Mouse (Mus musculus): ENCODE results near the gene Irx2. TPM values are rescaled to one million over a fixed set of nuclear protein-coding genes. Genes with fewer than 3 reads are reported as not detected.

The Irx2 gene
- polyA plus RNA-seq, 1 experiment from 2014 or later: not detected

DNA sequence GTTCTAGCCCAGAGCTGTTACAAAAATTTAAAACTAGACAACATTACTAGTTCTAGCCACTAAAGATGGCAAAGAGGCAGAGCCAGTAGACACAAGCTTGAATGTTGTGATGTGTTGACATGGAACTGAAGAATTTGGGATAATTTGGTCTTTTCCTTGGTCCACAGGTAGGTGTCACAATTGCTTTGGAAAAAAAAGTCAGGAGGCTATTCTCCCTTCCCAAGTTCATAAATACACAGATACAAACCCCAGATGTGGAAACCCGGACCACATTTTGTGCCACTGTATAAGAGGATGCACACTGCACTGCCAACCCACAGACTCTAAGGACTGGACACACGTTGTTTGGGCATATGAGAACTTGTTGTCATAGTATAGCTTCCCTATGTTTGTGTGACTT, 4.5 kb downstream of the Irx2 start:
- no peak overlapping the region for H3K4me3 ChIP-seq (ENCODE audit: low read depth, low read length)
- peaks cover 92% of the 10 kb centered on the region for H3K27me3 ChIP-seq (ENCODE audit: control insufficient read depth, insufficient read depth, low read depth, low read length)
- H3K4me1 ChIP-seq (ENCODE audit: control insufficient read depth, low read depth, low read length): no peaks in the 10 kb centered on the region; the same call in 1 of the 2 replicates
- H3K4me2 ChIP-seq (ENCODE audit: low read depth, low read length): no peak overlapping the region
- H3K9ac ChIP-seq (ENCODE audit: low read depth, low read length): no peak overlapping the region
- H3K27ac ChIP-seq (ENCODE audit: low read length): no peak overlapping the region
- H3K9me3 ChIP-seq (replicated peaks; ENCODE audit: control insufficient read depth, low read length): no peaks in the 10 kb centered on the region
- H3K36me3 ChIP-seq (ENCODE audit: control insufficient read depth, insufficient read depth): no peaks in the 10 kb centered on the region
- ATAC-seq (ENCODE audit: low read depth): no peak
- WGBS (ENCODE audit: insufficient replicate concordance): 30% methylated on average over 2 of the region's 2 CpGs

DNA sequence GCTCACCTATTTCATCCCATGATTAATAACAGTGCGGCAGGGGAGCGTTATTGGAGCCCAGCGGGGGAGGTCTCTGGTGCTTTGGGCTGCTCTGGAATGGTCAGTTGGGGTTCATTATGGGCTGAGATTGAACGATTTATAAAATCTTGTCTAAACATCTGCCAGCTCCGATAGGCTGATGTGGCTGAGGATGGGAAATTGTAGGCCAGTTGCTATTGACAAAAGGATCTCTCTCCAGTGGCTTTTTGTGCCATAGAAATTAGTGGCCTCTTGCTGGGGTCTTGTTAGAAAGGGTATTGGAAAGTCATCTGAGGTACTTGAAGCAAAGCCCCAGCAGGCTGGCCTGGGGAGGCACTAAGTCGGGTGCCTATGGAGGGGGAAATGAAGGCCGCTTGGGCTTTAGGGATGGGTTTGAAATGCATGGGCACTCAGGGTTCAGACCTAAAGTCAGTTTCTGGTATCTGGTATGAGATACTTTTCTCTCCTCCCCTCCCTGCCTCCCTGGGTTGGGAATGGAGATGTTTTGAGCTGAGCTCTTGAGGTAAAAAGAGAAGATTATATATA, 6.2 kb downstream of the Irx2 start:
- peaks cover 92% of the 10 kb centered on the region for H3K27me3 ChIP-seq (ENCODE audit: control insufficient read depth, insufficient read depth, low read depth, low read length)
- ATAC-seq (ENCODE audit: low read depth): no peak
- no peaks in the 10 kb centered on the region for H3K36me3 ChIP-seq (ENCODE audit: control insufficient read depth, insufficient read depth)
- no peak overlapping the region for H3K27ac ChIP-seq (ENCODE audit: low read length)
- no peak overlapping the region for H3K9ac ChIP-seq (ENCODE audit: low read depth, low read length)
- H3K4me1 ChIP-seq (ENCODE audit: control insufficient read depth, low read depth, low read length): no peaks in the 10 kb centered on the region
- WGBS (ENCODE audit: insufficient replicate concordance): 7% methylated on average over 7 of the region's 7 CpGs
- H3K4me2 ChIP-seq (ENCODE audit: low read depth, low read length): no peak overlapping the region
- no peak overlapping the region for H3K4me3 ChIP-seq (ENCODE audit: low read depth, low read length)
- no peaks in the 10 kb centered on the region for H3K9me3 ChIP-seq (replicated peaks; ENCODE audit: control insufficient read depth, low read length)

GRCm38 (mm10) chr13:72636331-72636851, 7.8 kb downstream of the Irx2 start:
- Histone ChIP-seq H3K4me3 (ENCODE audit: low read depth, low read length) (no peak overlapping the region), H3K9me3 (replicated peaks; ENCODE audit: control insufficient read depth, low read length) (no peaks in the 10 kb centered on the region), H3K4me2 (ENCODE audit: low read depth, low read length) (no peak overlapping the region), H3K36me3 (ENCODE audit: control insufficient read depth, insufficient read depth) (no peaks in the 10 kb centered on the region), H3K4me1 (ENCODE audit: control insufficient read depth, low read depth, low read length) (no peaks in the 10 kb centered on the region), H3K27ac (ENCODE audit: low read length) (no peak overlapping the region), H3K27me3 (ENCODE audit: control insufficient read depth, insufficient read depth, low read depth, low read length) (peaks cover 90% of the 10 kb centered on the region), H3K9ac (ENCODE audit: low read depth, low read length) (no peak overlapping the region)
- no peak for ATAC-seq (ENCODE audit: low read depth)
- WGBS (ENCODE audit: insufficient replicate concordance): 3% methylated on average over 20 of the region's 20 CpGs

DNA sequence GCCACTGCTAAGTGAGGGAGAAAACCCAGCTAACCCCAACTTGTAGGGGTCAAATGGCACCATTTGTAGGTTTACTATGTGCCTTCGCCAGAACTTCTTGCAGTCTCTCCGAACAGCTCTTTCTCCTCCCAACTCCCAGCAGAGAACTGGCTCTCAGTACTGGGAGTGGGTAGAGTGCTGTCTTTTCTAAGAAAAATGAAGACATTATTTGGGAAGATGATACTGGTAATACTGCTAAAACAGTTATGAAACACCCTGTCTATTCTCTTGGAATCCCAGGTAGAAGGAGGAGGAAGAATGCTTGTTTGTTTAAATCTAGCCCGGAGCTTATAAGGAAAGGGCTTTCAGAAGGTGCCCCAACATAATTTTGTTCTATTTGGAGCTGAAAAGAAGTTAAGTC, 8.9 kb downstream of the Irx2 start:
- Histone ChIP-seq H3K27ac (ENCODE audit: low read length) (no peak overlapping the region), H3K4me1 (ENCODE audit: control insufficient read depth, low read depth, low read length) (no peaks in the 10 kb centered on the region), H3K9ac (ENCODE audit: low read depth, low read length) (no peak overlapping the region), H3K27me3 (ENCODE audit: control insufficient read depth, insufficient read depth, low read depth, low read length) (peaks cover 82% of the 10 kb centered on the region), H3K4me2 (ENCODE audit: low read depth, low read length) (no peak overlapping the region), H3K9me3 (replicated peaks; ENCODE audit: control insufficient read depth, low read length) (no peaks in the 10 kb centered on the region), H3K36me3 (ENCODE audit: control insufficient read depth, insufficient read depth) (no peaks in the 10 kb centered on the region), H3K4me3 (ENCODE audit: low read depth, low read length) (no peak overlapping the region)
- no peak for ATAC-seq (ENCODE audit: low read depth)
- 9% methylated on average over 3 of the region's 3 CpGs for WGBS (ENCODE audit: insufficient replicate concordance)

DNA sequence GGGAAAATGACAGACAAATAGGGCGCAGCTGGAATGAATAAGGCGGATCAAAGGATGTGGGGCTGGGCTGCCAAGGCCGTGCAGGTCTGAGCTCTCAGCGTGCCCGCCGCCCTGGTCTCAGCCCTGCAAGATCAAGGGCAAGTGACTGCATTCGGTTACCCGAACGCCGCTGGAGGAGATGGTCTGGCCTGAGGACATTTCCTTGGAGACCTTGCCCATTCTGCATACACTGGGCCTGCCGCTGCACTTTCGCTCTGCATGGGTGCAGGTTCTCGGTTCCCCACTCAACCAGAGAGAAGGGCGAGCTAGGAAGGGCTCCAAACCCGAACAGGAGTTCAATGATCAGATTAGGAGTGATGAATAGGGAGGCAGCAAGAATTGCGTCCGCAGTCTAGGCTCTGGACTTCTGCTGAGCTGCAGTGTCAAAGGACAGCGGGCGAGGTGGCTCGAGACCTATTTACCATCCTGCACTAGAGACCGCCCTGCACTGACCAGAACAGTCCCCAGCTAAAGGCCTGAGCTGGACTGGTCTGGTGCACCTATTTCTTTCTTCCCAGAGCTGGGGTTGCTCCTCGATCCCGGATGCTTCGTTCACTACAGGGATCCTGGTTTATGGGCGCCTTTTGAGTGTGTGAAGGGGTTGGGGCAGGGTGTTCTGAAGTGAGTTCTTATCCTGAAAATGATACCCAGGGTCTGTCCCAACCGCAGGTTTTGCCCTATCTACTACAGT, 9.9 kb downstream of the Irx2 start:
- Histone ChIP-seq H3K4me3 (ENCODE audit: low read depth, low read length) (no peak overlapping the region), H3K36me3 (ENCODE audit: control insufficient read depth, insufficient read depth) (no peaks in the 10 kb centered on the region), H3K27me3 (ENCODE audit: control insufficient read depth, insufficient read depth, low read depth, low read length) (peaks cover 74% of the 10 kb centered on the region), H3K27ac (ENCODE audit: low read length) (no peak overlapping the region), H3K9me3 (replicated peaks; ENCODE audit: control insufficient read depth, low read length) (no peaks in the 10 kb centered on the region), H3K4me1 (ENCODE audit: control insufficient read depth, low read depth, low read length) (no peaks in the 10 kb centered on the region), H3K4me2 (ENCODE audit: low read depth, low read length) (no peak overlapping the region), H3K9ac (ENCODE audit: low read depth, low read length) (no peak overlapping the region)
- 2% methylated on average over 26 of the region's 26 CpGs for WGBS (ENCODE audit: insufficient replicate concordance)
- no peak for ATAC-seq (ENCODE audit: low read depth)

- ATAC-seq (ENCODE audit: low read depth): no peak
- Histone ChIP-seq H3K9me3 (replicated peaks; ENCODE audit: control insufficient read depth, low read length) (no peaks in the 10 kb centered on the region), H3K4me1 (ENCODE audit: control insufficient read depth, low read depth, low read length) (no peaks in the 10 kb centered on the region), H3K27me3 (ENCODE audit: control insufficient read depth, insufficient read depth, low read depth, low read length) (peaks cover 65% of the 10 kb centered on the region), H3K9ac (ENCODE audit: low read depth, low read length) (no peak overlapping the region), H3K4me3 (ENCODE audit: low read depth, low read length) (peak overlapping the region; percentile 49), H3K27ac (ENCODE audit: low read length) (no peak overlapping the region), H3K4me2 (ENCODE audit: low read depth, low read length) (peak overlapping the region; percentile 65), H3K36me3 (ENCODE audit: control insufficient read depth, insufficient read depth) (no peaks in the 10 kb centered on the region)
- WGBS (ENCODE audit: insufficient replicate concordance): under 1% methylated on average over 32 of the region's 32 CpGs
These were observed 11.0 kb downstream of the Irx2 start for GRCm38 (mm10) chr13:72639441-72640130.

GRCm38 (mm10) chr13:72640131-72640521, 11.5 kb downstream of the Irx2 start:
- Histone ChIP-seq H3K9ac (ENCODE audit: low read depth, low read length) (no peak overlapping the region), H3K4me1 (ENCODE audit: control insufficient read depth, low read depth, low read length) (no peaks in the 10 kb centered on the region), H3K36me3 (ENCODE audit: control insufficient read depth, insufficient read depth) (no peaks in the 10 kb centered on the region), H3K9me3 (replicated peaks; ENCODE audit: control insufficient read depth, low read length) (no peaks in the 10 kb centered on the region), H3K27me3 (ENCODE audit: control insufficient read depth, insufficient read depth, low read depth, low read length) (peaks cover 59% of the 10 kb centered on the region), H3K27ac (ENCODE audit: low read length) (no peak overlapping the region), H3K4me2 (ENCODE audit: low read depth, low read length) (peak overlapping the region; percentile 65), H3K4me3 (ENCODE audit: low read depth, low read length) (peak overlapping the region; percentile 49)
- no peak for ATAC-seq (ENCODE audit: low read depth)
- 3% methylated on average over 11 of the region's 11 CpGs for WGBS (ENCODE audit: insufficient replicate concordance)

- Histone ChIP-seq H3K4me1 (ENCODE audit: control insufficient read depth, low read depth, low read length) (no peaks in the 10 kb centered on the region), H3K27me3 (ENCODE audit: control insufficient read depth, insufficient read depth, low read depth, low read length) (no peaks in the 10 kb centered on the region), H3K9me3 (replicated peaks; ENCODE audit: control insufficient read depth, low read length) (no peaks in the 10 kb centered on the region), H3K36me3 (ENCODE audit: control insufficient read depth, insufficient read depth) (no peaks in the 10 kb centered on the region), H3K27ac (ENCODE audit: low read length) (no peak overlapping the region), H3K4me2 (ENCODE audit: low read depth, low read length) (no peak overlapping the region), H3K4me3 (ENCODE audit: low read depth, low read length) (no peak overlapping the region), H3K9ac (ENCODE audit: low read depth, low read length) (no peak overlapping the region)
- WGBS (ENCODE audit: insufficient replicate concordance): 17% methylated on average over 1 of the region's 1 CpGs
- no peak for ATAC-seq (ENCODE audit: low read depth)
These were observed 27.8 kb downstream of the Irx2 start for GRCm38 (mm10) chr13:72656447-72656846.

DNA sequence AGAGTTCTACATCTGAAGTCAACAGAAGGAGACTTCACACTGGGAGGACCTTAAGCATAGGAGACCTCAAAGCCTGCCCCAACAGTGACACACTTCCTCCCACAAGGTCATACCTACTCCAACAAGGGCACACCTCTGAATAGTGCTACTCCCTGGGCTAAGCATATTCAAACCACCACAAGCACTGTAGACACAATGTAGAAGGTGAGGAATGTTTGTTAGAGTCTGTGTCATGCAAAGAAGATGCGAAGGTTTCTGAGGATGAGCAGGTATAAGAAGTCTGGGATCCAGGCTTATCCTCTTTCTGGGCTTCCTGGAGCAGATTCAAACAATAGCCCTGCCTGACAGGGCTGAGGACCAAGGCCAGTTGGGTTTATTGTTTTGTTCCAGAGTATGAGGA, 47.2 kb downstream of the Irx2 start:
- Histone ChIP-seq H3K4me3 (ENCODE audit: low read depth, low read length) (no peak overlapping the region), H3K27me3 (ENCODE audit: control insufficient read depth, insufficient read depth, low read depth, low read length) (no peaks in the 10 kb centered on the region), H3K9me3 (replicated peaks; ENCODE audit: control insufficient read depth, low read length) (no peaks in the 10 kb centered on the region), H3K36me3 (ENCODE audit: control insufficient read depth, insufficient read depth) (no peaks in the 10 kb centered on the region), H3K4me1 (ENCODE audit: control insufficient read depth, low read depth, low read length) (no peaks in the 10 kb centered on the region), H3K9ac (ENCODE audit: low read depth, low read length) (no peak overlapping the region), H3K4me2 (ENCODE audit: low read depth, low read length) (no peak overlapping the region), H3K27ac (ENCODE audit: low read length) (no peak overlapping the region)
- 67% methylated on average over 1 of the region's 1 CpGs for WGBS (ENCODE audit: insufficient replicate concordance)
- ATAC-seq (ENCODE audit: low read depth): no peak

All from liver, embryonic 16.5 days (tissue).